Mouse (Mus musculus): ENCODE results near the gene Dlx2.

The Dlx2 gene

GRCm38 (mm10) chr2:71546640-71547071 is at the start of gene Dlx2:
TSS of gene Dlx2 (minus strand) at chr2:71546754.
- no peak for DNase-seq (ENCODE audit: low spot score in 2 of 2)

- peak in 1 of 2 experiments; percentile 9 for DNase-seq (ENCODE audit: low spot score in 2 of 2)
Observed at GRCm38 (mm10) chr2:71594466-71594865, 47.9 kb upstream of the Dlx2 start.

GRCm38 (mm10) chr2:71589114-71589513 is 42.6 kb upstream of the Dlx2 start:
- DNase-seq (ENCODE audit: low spot score in 2 of 2), result no peak

GRCm38 (mm10) chr2:71581488-71581887 is 34.9 kb upstream of the Dlx2 start:
- no peak for DNase-seq (ENCODE audit: low spot score in 2 of 2)

GRCm38 (mm10) chr2:71580632-71581466 is 34.3 kb upstream of the Dlx2 start:
- DNase-seq (ENCODE audit: low spot score in 2 of 2), result peak; percentile 41 to 44

GRCm38 (mm10) chr2:71577059-71577458 is 30.5 kb upstream of the Dlx2 start:
- DNase-seq (ENCODE audit: low spot score in 2 of 2), result no peak

- no peak for DNase-seq (ENCODE audit: low spot score in 2 of 2)
Observed at GRCm38 (mm10) chr2:71573736-71574135, 27.2 kb upstream of the Dlx2 start.

GRCm38 (mm10) chr2:71566466-71566865 is 19.9 kb upstream of the Dlx2 start:
- DNase-seq (ENCODE audit: low spot score in 2 of 2), result no peak

GRCm38 (mm10) chr2:71556071-71556470 is 9.5 kb upstream of the Dlx2 start:
- DNase-seq (ENCODE audit: low spot score in 2 of 2), result no peak

GRCm38 (mm10) chr2:71551704-71552103 is 5.2 kb upstream of the Dlx2 start:
- no peak for DNase-seq (ENCODE audit: low spot score in 2 of 2)

- no peak for DNase-seq (ENCODE audit: low spot score in 2 of 2)
Observed at GRCm38 (mm10) chr2:71550330-71550729, 3.8 kb upstream of the Dlx2 start.

GRCm38 (mm10) chr2:71547829-71548228 is 1.3 kb upstream of the Dlx2 start:
- peak; percentile 55 to 61 for DNase-seq (ENCODE audit: low spot score in 2 of 2)

GRCm38 (mm10) chr2:71545882-71546639 is 493 bp downstream of the Dlx2 start:
- no peak for DNase-seq (ENCODE audit: low spot score in 2 of 2)

GRCm38 (mm10) chr2:71545401-71545881 is 1.1 kb downstream of the Dlx2 start:
- DNase-seq (ENCODE audit: low spot score in 2 of 2), result no peak

GRCm38 (mm10) chr2:71544391-71545285 is 1.9 kb downstream of the Dlx2 start:
- DNase-seq (ENCODE audit: low spot score in 2 of 2), result no peak

GRCm38 (mm10) chr2:71543948-71544347 is 2.6 kb downstream of the Dlx2 start:
- DNase-seq (ENCODE audit: low spot score in 2 of 2), result no peak

GRCm38 (mm10) chr2:71543531-71543930 is 3.0 kb downstream of the Dlx2 start:
- no peak for DNase-seq (ENCODE audit: low spot score in 2 of 2)

GRCm38 (mm10) chr2:71542816-71543301 is 3.7 kb downstream of the Dlx2 start:
- DNase-seq (ENCODE audit: low spot score in 2 of 2), result no peak

- DNase-seq (ENCODE audit: low spot score in 2 of 2), result no peak
Observed at GRCm38 (mm10) chr2:71542227-71542815, 4.2 kb downstream of the Dlx2 start.

GRCm38 (mm10) chr2:71541418-71542226 is 4.9 kb downstream of the Dlx2 start:
- no peak for DNase-seq (ENCODE audit: low spot score in 2 of 2)
